Mouse (Mus musculus) T-helper 17 cell (primary cell): ENCODE results near the gene Zdhhc18.

Experiments
- in situ Hi-C, 2 experiments: fragments of 300-600 bp; cut with MboI, MseI; formaldehyde crosslinking; loops; 1 replicate in 1 of 2; 2 replicates in 1 of 2; pipeline ENCODE4 v1.15.1; 2025; ENCODE audit warnings: high pct_unique_total_duplicates in 2 of 2

Gene Zdhhc18

GRCm38 (mm10) chr4:133632483-133633327 is 17.2 kb downstream of the Zdhhc18 start:
- in situ Hi-C loops = no loop called here

DNA sequence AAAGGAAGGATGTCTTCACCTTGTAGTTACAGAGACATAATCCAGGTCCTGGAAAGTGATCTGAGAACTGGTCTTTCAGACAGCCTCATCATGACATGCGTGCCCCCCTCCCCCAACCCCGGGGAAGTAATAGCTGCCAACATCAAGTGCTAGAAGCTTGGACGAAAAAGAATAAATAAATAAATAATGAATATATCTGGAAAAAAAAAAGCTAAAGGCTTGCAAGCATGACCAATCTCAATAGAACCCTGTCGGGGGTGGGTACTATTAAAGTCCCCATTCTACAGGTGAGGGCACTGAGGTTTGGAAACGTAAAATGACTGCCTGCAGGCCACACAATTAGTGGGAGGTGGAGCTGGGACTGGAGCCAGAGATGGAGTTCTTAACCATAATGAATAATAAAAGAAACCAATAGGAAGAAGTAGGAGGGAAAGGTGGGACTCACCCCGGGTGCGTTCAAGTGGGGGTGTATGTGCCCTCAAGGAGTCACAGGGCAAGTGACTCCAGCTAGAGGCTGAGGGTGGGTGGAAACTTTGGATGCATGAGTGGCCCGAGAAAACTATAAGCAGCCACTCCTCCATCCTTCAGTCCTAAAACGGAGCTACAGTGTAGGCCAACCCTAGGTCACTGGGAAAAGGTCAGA is 18.1 kb downstream of the Zdhhc18 start:
- in situ Hi-C loops = no loop called here

- in situ Hi-C loops = no loop called here
Observed at GRCm38 (mm10) chr4:133631071-133631768, 18.7 kb downstream of the Zdhhc18 start.

DNA sequence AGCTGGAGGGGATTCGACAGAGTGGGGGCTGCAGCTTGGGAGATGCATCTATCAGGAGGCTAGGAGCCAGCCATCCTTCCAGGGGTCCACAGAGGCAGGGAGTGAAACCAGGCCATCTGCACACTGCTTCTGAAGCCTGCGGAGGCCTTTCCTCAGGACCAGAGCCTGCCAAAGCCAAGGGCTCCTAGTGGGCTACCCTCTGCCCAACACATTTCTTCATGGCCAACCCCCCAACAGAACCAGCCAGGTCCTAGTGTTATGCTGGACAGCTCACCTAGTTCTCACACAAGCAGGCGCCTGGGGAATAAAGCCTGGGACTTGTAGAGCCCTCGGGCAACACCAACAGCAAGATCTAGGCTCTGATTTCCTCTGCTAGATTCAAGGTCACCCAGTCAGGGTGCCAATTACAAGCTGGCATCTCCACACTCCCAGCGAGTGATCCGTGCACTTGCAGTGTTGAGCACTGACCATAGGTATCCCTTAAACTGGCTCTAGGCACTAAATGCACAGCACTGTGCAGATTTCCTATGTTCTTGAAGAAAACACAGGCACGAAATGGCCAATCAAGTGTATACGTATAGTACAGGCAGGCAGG is 19.5 kb downstream of the Zdhhc18 start:
- in situ Hi-C loops = no loop called here

DNA sequence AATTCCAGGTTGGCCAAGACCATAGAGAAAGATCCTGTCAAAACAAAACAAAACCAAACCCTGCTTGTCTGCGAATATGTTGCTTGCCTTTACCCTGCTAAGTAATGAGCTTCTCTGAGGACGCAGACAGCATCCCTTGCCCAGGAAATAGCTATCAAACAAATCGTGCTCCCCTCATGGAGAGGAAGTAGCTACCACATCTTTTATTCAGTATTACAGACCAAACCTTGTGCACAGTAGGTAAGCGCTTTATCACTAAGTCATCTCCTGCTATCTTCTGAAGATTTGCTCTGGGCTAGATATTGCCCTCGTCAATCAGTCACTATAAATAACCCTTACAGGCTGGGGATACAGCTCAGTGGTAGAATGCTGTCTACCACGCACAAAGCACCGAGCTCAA is 20.8 kb downstream of the Zdhhc18 start:
- in situ Hi-C loops = no loop called here

GRCm38 (mm10) chr4:133628517-133628916 is 21.4 kb downstream of the Zdhhc18 start:
- in situ Hi-C loops = no loop called here

DNA sequence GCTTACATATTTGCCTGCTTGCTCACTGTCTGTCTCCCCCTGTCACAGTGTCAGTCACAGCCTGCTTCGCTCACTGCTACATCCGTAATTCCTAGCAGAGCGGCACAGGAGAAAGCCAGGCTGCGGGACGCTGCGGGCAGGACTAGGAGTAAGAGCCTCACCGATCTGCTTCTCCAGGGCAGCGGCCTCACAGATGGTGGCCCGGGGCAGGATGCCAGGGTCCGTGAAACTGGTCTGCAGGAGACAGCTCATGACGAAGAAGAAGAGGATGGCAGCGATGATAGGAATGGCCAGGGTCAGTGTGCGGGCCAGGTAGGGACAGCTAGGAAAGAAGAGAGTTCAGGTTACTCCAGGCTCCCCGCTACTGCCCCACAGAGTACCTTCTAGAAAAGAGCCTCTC is 22.9 kb downstream of the Zdhhc18 start:
- in situ Hi-C loops = no loop called here

DNA sequence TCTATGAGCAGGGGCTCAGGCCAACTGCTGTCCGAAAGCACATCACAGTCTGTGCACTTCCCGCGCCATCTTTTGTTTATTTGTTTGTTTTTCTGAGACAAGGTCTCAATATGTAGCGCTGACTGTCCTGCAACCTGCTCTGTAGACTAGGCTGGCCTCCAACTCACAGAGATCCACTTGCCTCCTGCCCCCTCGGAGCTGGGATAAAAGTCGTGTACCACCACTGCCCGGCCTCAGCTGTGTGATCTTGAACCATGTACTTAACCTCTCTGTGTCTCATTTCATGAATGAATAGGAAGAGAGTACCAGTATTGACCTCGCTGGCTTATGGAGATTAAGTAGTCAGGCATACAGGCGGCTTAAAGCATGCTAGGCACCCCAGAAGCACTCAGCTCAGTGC is 23.3 kb downstream of the Zdhhc18 start:
- in situ Hi-C loops = no loop called here

DNA sequence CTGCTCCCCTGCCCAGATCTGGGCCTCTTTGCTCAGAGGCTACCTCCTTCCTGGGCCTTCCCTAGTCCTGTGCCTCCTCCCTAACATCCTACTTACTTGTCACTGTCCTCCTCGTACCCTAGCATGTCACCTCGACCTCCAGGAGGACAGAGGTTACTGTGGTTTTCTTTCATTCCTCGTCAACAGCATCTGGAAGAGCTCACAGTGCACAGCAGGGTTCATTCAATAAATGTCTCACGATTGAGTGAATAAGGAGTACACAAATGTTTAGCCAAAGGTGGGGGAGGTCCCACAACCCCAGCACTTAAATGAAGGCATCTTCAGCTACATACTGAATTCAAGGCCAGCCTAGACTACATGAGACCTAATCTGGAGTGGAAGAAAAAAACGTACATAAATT is 23.7 kb downstream of the Zdhhc18 start:
- in situ Hi-C loops = no loop called here

DNA sequence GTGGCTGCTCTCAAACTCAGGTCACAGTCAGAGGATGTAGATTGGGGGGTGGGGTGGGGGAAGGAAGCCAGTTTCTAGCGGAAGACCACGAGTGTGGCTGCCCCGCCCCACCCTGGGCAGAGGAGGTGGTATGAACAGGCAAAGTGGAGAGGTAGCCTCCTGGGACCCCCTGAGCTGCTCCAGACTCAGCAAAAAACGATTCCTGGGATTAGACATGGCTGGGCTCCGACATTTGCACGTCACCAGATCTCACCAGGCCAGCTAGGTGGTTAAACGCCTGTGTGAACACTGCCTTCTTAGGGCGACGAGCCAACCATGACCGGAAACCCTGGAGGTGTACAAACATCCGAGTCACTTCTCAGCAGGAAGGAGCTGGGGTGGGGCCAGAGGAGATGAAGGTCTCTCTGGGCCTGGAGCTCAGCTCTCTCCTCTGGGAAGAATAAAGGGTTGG is 24.3 kb downstream of the Zdhhc18 start:
- in situ Hi-C loops = no loop called here

- in situ Hi-C loops = no loop called here
Observed at GRCm38 (mm10) chr4:133624830-133625229, 25.1 kb downstream of the Zdhhc18 start.

- in situ Hi-C loops = no loop called here
Observed at GRCm38 (mm10) chr4:133622161-133622695, 27.7 kb downstream of the Zdhhc18 start.

- in situ Hi-C loops = no loop called here
Observed at GRCm38 (mm10) chr4:133620668-133621067, 29.3 kb downstream of the Zdhhc18 start.

DNA sequence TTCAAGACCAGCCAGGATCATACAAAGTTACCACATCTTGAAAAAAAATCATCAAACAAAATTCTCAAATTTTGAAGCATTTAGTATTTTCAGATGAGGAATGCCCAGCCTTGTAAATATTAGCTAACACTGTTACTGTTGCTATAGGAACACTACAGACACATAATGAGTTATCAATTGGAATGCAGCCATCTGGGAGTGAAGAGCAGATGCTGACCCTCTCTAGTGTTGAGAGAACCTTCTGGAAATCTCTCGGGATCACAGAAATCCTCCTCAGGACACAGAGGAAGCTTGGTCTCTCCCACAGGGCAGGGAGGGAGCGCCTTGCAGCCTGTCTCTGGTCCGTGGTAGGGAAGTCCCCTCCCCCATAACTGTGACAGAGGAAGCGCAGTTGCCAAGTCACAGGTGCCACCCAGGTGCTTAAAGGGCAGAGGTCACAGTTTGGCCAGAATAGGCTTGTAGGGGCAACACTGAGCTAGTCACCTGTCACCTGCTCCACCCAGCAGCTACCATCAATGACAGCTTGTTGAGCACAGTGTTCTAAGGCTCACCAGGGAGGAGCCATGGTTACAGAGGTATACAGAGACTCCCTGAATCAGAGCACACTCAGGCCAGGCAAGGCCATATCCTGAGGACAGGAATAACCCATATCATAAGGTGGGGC is 30.3 kb downstream of the Zdhhc18 start:
- in situ Hi-C loops = loop anchor here in 1 of 2 experiments (10.0 kb wide), 1 partner anchor 645 kb away; the partner anchor contains the start of gene Fgr

DNA sequence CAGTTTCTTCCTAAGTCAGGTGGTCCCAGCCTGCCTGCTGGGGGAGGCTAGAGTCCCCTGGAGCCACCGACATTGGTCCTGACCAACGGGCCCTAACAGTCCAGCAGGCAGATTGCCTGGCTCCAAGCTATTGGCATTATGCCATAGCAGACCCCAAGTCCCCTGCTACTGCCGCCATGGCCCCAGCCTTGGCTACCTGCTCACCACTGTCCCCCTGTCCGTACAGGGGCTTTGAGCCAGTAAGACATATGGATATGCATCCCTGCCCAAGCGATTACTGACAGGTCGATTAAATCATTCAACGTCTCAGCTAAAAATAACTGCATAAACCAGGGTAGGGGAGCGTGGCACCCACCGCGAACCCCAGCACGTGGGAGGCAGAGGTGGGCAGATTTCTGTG is 32.0 kb downstream of the Zdhhc18 start:
- in situ Hi-C loops = loop anchor here in 1 of 2 experiments (10.0 kb wide), 1 partner anchor 643 kb away; the partner anchor contains the start of gene Fgr

- in situ Hi-C loops = loop anchor here in 1 of 2 experiments (10.0 kb wide), 1 partner anchor 641 kb away; the partner anchor contains the start of gene Fgr
Observed at GRCm38 (mm10) chr4:133615416-133615815, 34.5 kb downstream of the Zdhhc18 start.

- in situ Hi-C loops = loop anchor here in 1 of 2 experiments (10.0 kb wide), 1 partner anchor 640 kb away; the partner anchor contains the start of gene Fgr
Observed at GRCm38 (mm10) chr4:133614274-133614761, 35.6 kb downstream of the Zdhhc18 start.

- in situ Hi-C loops = loop anchor here in 1 of 2 experiments (10.0 kb wide), 1 partner anchor 639 kb away; the partner anchor contains the start of gene Fgr
Observed at GRCm38 (mm10) chr4:133613867-133614266, 36.1 kb downstream of the Zdhhc18 start.

GRCm38 (mm10) chr4:133613026-133613425 is 36.9 kb downstream of the Zdhhc18 start:
- in situ Hi-C loops = loop anchor here in 1 of 2 experiments (10.0 kb wide), 1 partner anchor 638 kb away; the partner anchor contains the start of gene Fgr

GRCm38 (mm10) chr4:133612416-133612815 is 37.5 kb downstream of the Zdhhc18 start:
- in situ Hi-C loops = loop anchor here in 1 of 2 experiments (10.0 kb wide), 1 partner anchor 638 kb away; the partner anchor contains the start of gene Fgr
